Mouse (Mus musculus) ES-E14 (cell line): Measurements from ENCODE around the gene Adam10. TPM values are rescaled to one million over a fixed set of nuclear protein-coding genes. Genes with fewer than 3 reads are reported as not detected.
A peak's percentile ranks its signal among the peaks of the same experiment; 100 is the strongest.

ENCODE experiments used
- DNase-seq: peaks from one replicate; pipeline ENCODE4 v3.0.0-alpha.2; 2013; ENCODE audit warnings: low read depth, low spot score
- H3K27ac ChIP-seq: 2 replicates; pipeline ENCODE4 v1.5.1; 2012; ENCODE audit warnings: low read depth, mild to moderate bottlenecking, low read length, moderate library complexity, mixed read lengths; ENCODE audit not compliant: poor library complexity, insufficient read depth, severe bottlenecking
- H3K36me3 ChIP-seq: 2 replicates; pipeline ENCODE4 v1.6.1; 2012; ENCODE audit warnings: mild to moderate bottlenecking, low read length, moderate library complexity, mixed read lengths; ENCODE audit not compliant: control insufficient read depth, poor library complexity, insufficient read depth, severe bottlenecking
- H3K4me1 ChIP-seq, 2 experiments: fragments of 150-350 bp in 1 of 2; sonication (generic) in 1 of 2; 2 replicates each; pipeline ENCODE4 v1.6.1; 2012; ENCODE audit warnings: low read length in 2 of 2, mild to moderate bottlenecking in 1 of 2, mixed read lengths in 1 of 2; ENCODE audit not compliant: control insufficient read depth in 2 of 2, insufficient read depth in 2 of 2, poor library complexity in 1 of 2
- H3K4me3 ChIP-seq, 2 experiments: fragments of 150-350 bp in 1 of 2; sonication (generic) in 1 of 2; 2 replicates each; pipeline ENCODE4 v1.5.1; 2012; ENCODE audit warnings: low read length in 2 of 2, low read depth in 1 of 2, mild to moderate bottlenecking in 1 of 2, mixed read lengths in 1 of 2; ENCODE audit not compliant: insufficient read depth in 1 of 2, poor library complexity in 1 of 2, severe bottlenecking in 1 of 2
- H3K9ac ChIP-seq: 2 replicates; pipeline ENCODE4 v1.6.1; 2012; ENCODE audit warnings: low read depth, mild to moderate bottlenecking, low read length, mixed read lengths; ENCODE audit not compliant: poor library complexity, insufficient read depth, severe bottlenecking
- H3K9me3 ChIP-seq: fragments of 150-350 bp; sonication (generic); 2 replicates; pipeline ENCODE4 v1.6.1; 2012; ENCODE audit warnings: low read depth, mild to moderate bottlenecking, low read length; ENCODE audit not compliant: control insufficient read depth, insufficient read depth
- CHD2 ChIP-seq: IDR thresholded peaks from 2 replicates; pipeline ENCODE4 v1.6.1; 2014; ENCODE audit warnings: mild to moderate bottlenecking, low read depth, low read length, inconsistent platforms
- HCFC1 ChIP-seq: IDR thresholded peaks from 2 replicates; pipeline ENCODE4 v1.6.1; 2012; ENCODE audit warnings: low read length, inconsistent platforms, borderline replicate concordance; ENCODE audit not compliant: insufficient read depth
- MAFK ChIP-seq: IDR thresholded peaks from 2 replicates; pipeline ENCODE4 v1.6.1; 2014; ENCODE audit warnings: mild to moderate bottlenecking, low read depth, low read length, inconsistent platforms; ENCODE audit not compliant: insufficient read depth
- ZC3H11A ChIP-seq: IDR thresholded peaks from 2 replicates; pipeline ENCODE4 v1.6.1; 2012; ENCODE audit warnings: low read depth, mild to moderate bottlenecking, inconsistent platforms, low read length, borderline replicate concordance
- ZNF384 ChIP-seq: IDR thresholded peaks from 2 replicates; pipeline ENCODE4 v1.6.1; 2012; ENCODE audit warnings: low read depth, low read length, inconsistent platforms
- in situ Hi-C, 2 experiments: fragments of 600-800 bp; cut with MboI; formaldehyde crosslinking; loops; one replicate each; pipeline ENCODE4 v1.15.1; 2025; ENCODE audit warnings: low sequenced_read_pairs in 2 of 2, inconsistent platforms in 1 of 2; ENCODE audit not compliant: unreplicated experiment in 2 of 2
- total RNA-seq: library from RNA; depleted of rRNA; stranded (reverse); fragments of 300-350 nt; gene quantifications from 2 replicates; pipeline ENCODE4 v1.2.3, GENCODE M21; 2012

Adam10 gene
- total RNA-seq, 1 experiment = 18.1 TPM

GRCm38 (mm10) chr9:70802816-70803215, 124.0 kb downstream of the Adam10 start:
- TF ChIP-seq ZNF384 = no peak
- TF ChIP-seq MAFK = no peak
- TF ChIP-seq ZC3H11A = no peak
- no peak for TF ChIP-seq CHD2
- TF ChIP-seq HCFC1 = no peak
- no peak for DNase-seq
- in situ Hi-C loops = no loop called here
- Histone ChIP-seq H3K9me3 (no peaks in the 10 kb centered on the region), H3K4me3 (no peak overlapping the region), H3K36me3 (no peaks in the 10 kb centered on the region), H3K27ac (no peak overlapping the region), H3K9ac (no peak overlapping the region), H3K4me1 (no peaks in the 10 kb centered on the region; a peak in 2 of 4 replicates)

DNA sequence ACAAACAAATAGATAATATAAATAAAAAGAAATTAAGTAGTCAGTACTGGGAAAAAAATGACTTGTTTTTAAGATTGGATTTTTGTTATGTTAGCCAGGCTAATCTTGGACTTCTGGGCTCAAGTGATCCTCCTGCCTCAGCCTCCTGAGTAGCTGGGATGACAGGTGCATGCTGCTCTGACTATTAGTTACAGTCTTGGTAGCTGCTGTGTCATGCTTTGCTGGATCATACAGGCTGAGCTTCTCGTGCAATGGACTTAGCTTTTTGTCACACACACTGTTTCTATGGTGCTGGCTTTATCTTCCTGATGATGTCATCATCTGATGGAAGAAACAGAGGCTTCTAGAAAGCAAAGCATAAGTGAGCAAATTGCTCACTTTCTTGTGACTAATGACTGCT, 127.3 kb downstream of the Adam10 start:
- H3K4me3 ChIP-seq = no peak overlapping the region
- no peak overlapping the region for H3K27ac ChIP-seq
- in situ Hi-C loops = no loop called here
- no peaks in the 10 kb centered on the region for H3K9me3 ChIP-seq
- DNase-seq = no peak
- H3K9ac ChIP-seq = no peak overlapping the region; the same call in 1 of the 2 replicates
- no peaks in the 10 kb centered on the region for H3K36me3 ChIP-seq
- H3K4me1 ChIP-seq = peaks cover 2 to 3% of the 10 kb centered on the region in 2 experiments; a peak in 2 of 4 replicates
- TF ChIP-seq ZNF384 = no peak
- no peak for TF ChIP-seq CHD2
- TF ChIP-seq MAFK = no peak
- no peak for TF ChIP-seq ZC3H11A
- TF ChIP-seq HCFC1 = no peak

GRCm38 (mm10) chr9:70807714-70808113, 128.9 kb downstream of the Adam10 start:
- in situ Hi-C loops = no loop called here
- no peak overlapping the region for H3K9ac ChIP-seq
- H3K36me3 ChIP-seq = no peaks in the 10 kb centered on the region
- no peak for DNase-seq
- no peak overlapping the region for H3K27ac ChIP-seq
- no peak overlapping the region for H3K4me3 ChIP-seq
- no peak for TF ChIP-seq CHD2
- peaks cover 2 to 3% of the 10 kb centered on the region in 2 experiments; a peak in 2 of 4 replicates for H3K4me1 ChIP-seq
- no peaks in the 10 kb centered on the region for H3K9me3 ChIP-seq

DNA sequence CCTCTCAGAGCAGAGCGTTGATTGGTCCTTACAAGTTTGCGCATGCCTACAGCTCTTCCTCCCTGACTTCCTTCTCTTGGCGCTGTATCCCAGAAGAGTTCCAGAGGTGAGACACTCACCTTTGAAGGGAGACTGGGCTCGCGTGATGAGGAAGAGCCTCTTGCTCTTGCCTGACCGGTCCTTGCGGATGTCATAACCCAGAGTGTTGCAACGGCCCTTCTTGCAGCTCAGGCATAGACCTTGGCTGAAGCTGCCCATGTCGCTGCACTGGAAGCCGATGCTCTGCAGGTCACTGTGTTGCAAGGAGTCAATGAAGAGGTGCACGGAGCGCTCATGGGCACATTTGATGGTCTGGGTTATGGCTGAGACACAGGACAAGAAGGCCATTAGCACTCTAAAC, 133.8 kb downstream of the Adam10 start:
- Histone ChIP-seq H3K27ac (no peak overlapping the region), H3K4me1 (peaks cover 7 to 18% of the 10 kb centered on the region in 2 experiments; a peak in 3 of 4 replicates), H3K9ac (no peak overlapping the region), H3K4me3 (no peak overlapping the region), H3K36me3 (no peaks in the 10 kb centered on the region), H3K9me3 (no peaks in the 10 kb centered on the region)
- in situ Hi-C loops = no loop called here
- DNase-seq = no peak
- TF ChIP-seq HCFC1 = no peak
- no peak for TF ChIP-seq MAFK
- no peak for TF ChIP-seq ZC3H11A
- no peak for TF ChIP-seq CHD2
- no peak for TF ChIP-seq ZNF384

GRCm38 (mm10) chr9:70816701-70817305, 138.0 kb downstream of the Adam10 start:
- Histone ChIP-seq H3K27ac (0 out of 2 replicates have a peak overlapping the region, but pooled peaks have one; percentile 33), H3K9me3 (no peaks in the 10 kb centered on the region), H3K9ac (no peak overlapping the region), H3K4me1 (peaks cover 8 to 34% of the 10 kb centered on the region in 2 experiments; a peak in 3 of 4 replicates), H3K4me3 (no peak overlapping the region), H3K36me3 (no peaks in the 10 kb centered on the region)
- TF ChIP-seq ZNF384 (no peak), ZC3H11A (no peak), CHD2 (no peak), MAFK (no peak), HCFC1 (no peak)
- in situ Hi-C loops = no loop called here
- peak; percentile 38 for DNase-seq
